Mouse (Mus musculus): ENCODE results near the gene Nemf.

The Nemf gene

GRCm38 (mm10) chr12:69300391-69300790 is 56.6 kb downstream of the Nemf start:
- no peak for DNase-seq

GRCm38 (mm10) chr12:69299831-69300230 is 57.1 kb downstream of the Nemf start:
- no peak for DNase-seq

GRCm38 (mm10) chr12:69299231-69299630 is 57.7 kb downstream of the Nemf start:
- peak; percentile 74 for DNase-seq

GRCm38 (mm10) chr12:69298281-69298680 is 58.7 kb downstream of the Nemf start:
- DNase-seq: no peak

- DNase-seq: no peak
Observed at GRCm38 (mm10) chr12:69297411-69298150, 59.4 kb downstream of the Nemf start.

GRCm38 (mm10) chr12:69296511-69297410 is 60.2 kb downstream of the Nemf start, which contains the start of gene Klhdc2:
Gene Klhdc2 (plus strand): TSS chr12:69296681.
- DNase-seq: peak; percentile 94

GRCm38 (mm10) chr12:69295651-69296050 is 61.3 kb downstream of the Nemf start:
- no peak for DNase-seq

GRCm38 (mm10) chr12:69294936-69295335 is 62.0 kb downstream of the Nemf start:
- DNase-seq: no peak

GRCm38 (mm10) chr12:69293815-69294214 is 63.1 kb downstream of the Nemf start:
- DNase-seq: no peak

- no peak for DNase-seq
Observed at GRCm38 (mm10) chr12:69292401-69292800, 64.6 kb downstream of the Nemf start.

GRCm38 (mm10) chr12:69288699-69289098 is 68.3 kb downstream of the Nemf start:
- DNase-seq: no peak

- no peak for DNase-seq
Observed at GRCm38 (mm10) chr12:69287535-69287934, 69.4 kb downstream of the Nemf start.

- no peak for DNase-seq
Observed at GRCm38 (mm10) chr12:69283146-69283545, 73.8 kb downstream of the Nemf start.

GRCm38 (mm10) chr12:69280915-69281314 is 76.0 kb downstream of the Nemf start:
- no peak for DNase-seq

- no peak for DNase-seq
Observed at GRCm38 (mm10) chr12:69279931-69280469, 77.0 kb downstream of the Nemf start.

- DNase-seq: no peak
Observed at GRCm38 (mm10) chr12:69268956-69269355, 88.0 kb downstream of the Nemf start.

GRCm38 (mm10) chr12:69267956-69268632 is 88.9 kb downstream of the Nemf start:
- no peak for DNase-seq

GRCm38 (mm10) chr12:69265031-69265430 is 91.9 kb downstream of the Nemf start:
- DNase-seq: no peak

GRCm38 (mm10) chr12:69262251-69262650 is 94.7 kb downstream of the Nemf start:
- DNase-seq: no peak
